Mouse (Mus musculus): ENCODE measurements at regions not wholly inside any gene's neighbourhood (a gene's known extent, or its start where the extent isn't known, plus 50 kb on each side); places are given as distances from the start of the nearest gene placed in this dataset.

DNA sequence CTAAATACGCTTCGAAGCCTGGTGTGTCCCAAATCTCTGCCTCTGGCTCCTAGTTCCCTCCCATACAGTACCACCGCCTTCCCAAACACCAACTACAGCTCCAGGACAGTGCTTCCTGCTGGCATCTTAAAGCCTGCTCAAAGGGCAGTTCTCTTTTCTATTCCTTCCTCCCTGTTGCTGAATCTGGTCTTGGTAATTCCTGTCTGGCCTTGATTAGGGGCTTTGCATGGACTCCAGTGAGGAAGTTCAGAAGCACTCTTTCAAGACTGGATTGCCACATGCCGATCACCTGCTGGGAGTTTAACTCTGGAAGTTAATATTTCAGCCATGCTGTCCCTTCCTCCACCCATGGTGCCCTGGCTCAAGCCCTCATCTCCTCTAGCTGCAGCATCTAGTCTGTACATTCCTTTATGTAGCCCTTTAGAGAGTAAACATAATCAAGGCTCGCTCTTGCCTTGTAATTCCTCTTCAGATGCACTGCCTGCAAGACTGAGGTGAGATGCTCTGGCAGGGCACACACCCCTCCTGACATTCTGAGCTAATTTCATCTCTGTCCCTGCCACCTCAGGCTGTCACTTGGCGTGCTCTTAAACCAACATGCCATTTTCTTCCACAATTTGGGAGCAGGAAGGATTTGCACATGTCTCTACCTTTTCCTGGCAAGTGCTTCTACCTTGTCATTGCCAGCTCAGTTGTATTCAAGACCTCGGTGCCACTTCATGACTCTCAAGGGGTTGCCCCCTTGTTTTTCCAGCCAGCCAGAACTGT lies 148.8 kb upstream of the Bcl6 start:
- DNase-seq: no peak

DNA sequence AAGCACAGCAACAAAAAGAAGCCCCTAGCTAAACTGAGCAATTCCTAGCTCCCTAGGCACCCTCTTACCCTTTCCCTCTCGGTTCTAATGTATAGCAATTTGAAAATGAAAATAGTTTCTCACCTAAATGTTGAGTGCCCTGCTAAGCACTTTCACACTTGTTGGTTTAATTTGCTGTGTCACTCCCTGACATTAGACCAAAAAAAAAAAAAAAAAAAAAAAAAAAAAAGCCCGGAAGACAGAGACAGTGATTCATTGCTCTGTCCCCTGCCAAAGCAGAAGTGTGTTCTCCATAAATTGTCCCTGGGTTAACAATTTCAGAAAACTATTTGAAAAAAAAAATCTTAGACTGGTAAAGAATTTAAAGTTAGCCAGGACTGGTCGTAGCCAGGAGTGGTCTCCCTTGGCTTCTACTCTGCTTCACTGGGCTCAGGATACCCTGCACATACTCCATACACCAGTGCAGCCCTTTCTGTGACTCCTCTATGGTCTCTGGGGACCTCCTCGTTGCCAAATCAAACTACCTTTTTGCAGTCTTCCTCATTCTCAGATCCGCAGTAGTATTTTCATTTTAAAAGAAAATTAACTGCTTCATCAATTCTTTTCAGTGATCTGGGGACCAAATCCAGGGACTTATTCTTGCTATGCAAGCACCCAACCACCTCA lies 148.0 kb upstream of the Bcl6 start:
- no peak for DNase-seq

DNA sequence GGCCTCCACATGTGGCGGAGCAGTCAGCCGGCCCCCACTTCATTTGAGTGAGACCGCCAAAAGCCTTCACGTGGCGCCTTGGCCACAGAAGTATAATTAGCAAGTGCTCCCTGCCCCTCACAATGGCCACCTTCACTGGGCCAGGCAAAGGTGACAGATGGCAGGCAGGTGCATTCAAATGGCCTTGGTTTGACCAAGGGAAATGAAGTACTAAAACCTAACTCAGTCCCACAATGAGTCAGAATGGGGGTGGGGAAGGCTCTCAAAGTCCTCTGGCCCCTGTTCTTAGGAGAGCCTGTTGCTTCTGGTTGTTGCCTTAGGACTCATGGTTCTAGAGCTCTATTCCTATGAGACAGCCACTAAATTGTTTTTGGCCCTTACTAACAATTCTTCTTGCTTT lies 147.2 kb upstream of the Bcl6 start:
- DNase-seq: no peak

DNA sequence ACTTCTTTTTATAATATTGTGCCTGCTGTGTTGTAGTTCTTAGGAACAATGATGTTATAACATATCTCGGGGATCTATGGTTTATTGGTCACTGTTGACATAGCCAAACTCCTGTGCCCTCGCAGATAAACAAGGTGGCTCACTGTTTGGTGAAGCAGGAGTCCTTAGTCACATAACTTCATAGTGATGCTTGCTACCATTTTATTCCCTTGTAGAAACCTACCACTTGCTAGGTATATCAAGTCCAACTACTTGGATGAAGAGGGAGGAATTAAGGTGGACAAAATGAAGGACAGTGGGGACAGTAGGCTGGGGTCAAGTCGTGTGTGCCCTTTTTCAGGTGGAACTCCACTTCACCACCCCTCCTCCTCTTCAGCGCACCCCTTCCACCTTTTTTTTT lies 146.7 kb upstream of the Bcl6 start:
- DNase-seq: no peak

DNA sequence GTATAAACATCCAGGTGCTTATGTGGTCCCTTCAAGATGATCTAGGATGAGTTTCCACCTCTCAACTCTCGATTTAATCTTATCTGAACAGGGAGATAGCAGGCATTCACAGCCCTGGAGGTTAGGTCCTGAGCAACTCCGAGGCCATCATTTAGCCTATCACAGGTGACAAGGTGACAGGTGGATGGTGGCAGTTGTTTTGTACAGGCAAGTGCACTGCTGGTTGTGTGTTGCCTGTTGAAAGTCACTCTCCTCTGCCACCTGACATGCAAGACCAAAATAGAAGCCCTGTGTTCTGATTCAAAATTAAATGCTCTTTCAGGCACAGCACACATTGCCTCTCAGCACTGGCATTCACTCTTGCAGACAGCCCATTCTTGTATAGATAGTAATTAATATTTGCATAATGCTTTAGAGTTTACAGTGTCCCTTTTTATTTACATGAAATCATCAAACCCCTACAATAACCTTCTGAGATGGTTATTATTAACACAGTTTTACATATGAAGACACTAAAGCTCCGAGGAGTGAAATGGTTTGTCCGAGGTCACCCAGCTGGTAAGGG lies 145.9 kb upstream of the Bcl6 start:
- DNase-seq: no peak

DNA sequence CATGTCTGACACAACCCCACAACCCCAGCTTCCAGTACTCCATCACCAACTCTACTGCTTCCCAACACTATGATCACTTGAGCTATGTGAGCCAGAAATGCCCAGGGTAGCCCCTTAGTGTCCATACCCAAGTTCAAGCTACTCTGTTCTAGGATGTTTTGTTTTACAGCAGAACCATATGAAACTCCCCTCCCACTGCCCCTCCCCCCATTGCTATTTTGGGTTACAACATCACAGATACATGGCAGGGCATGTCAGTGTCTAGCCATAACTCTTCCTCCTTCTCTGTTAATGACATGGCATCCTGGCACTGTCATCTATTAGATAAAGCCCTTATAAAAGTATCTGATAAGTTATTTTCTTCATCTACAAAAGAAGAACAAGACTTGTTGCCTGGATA lies 142.0 kb upstream of the Bcl6 start:
- DNase-seq: no peak

DNA sequence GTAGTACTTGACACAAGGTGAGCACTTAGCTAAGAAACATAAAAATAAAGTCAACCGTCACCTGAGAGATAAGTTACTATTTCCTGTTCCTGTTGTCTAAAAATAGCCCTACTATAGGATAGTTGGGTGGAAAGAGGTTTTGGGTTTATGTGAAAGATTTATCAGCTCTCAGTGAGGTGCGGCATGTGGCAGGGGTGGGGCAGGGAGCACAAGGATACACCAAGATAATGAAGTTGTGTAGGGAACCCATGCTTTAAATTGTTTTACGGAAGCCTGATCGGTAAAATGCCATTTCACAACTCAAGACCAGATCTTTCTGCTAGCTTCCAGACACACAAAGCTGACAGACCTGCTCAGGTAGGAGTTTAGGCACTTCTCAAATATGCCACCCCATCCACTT lies 141.0 kb upstream of the Bcl6 start:
- no peak for DNase-seq

DNA sequence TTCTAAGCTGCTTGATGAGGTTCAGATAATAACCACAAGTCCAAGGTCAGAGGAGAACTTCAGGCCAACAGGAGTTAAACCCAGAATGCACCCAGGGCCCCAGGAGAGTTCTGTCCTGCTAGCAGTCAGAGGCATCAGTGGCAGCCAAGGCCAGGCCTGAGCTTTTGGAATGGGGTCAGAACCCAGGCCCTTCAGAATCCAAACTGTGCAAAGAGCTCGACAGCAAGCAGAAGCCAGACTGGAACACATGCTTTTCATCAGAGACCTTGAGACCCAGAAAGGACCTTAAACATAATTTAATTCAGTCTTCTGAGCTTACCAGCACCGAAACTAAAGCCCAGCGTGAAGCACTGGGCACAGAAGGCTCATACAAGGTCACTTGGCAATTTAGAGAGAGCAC lies 139.9 kb upstream of the Bcl6 start:
- no peak for DNase-seq

DNA sequence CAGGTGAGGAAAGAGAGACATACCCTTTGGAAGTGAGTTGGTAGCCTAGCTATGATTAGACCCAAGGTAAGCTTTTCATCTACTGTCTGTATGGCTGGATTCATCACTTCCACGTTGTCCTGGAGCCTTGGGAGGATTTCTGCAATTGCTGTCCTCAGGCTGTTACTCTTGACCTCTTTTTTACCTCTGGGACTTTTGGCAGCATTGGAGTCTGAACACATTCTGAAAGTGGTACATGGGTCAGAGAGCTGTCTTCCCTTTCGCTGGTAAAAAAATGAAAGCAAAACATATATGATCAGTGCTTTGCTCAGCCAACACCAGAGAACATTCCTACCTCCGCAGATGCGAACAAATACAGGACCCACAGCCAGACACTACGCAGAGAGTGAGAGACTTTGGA lies 136.1 kb upstream of the Bcl6 start:
- DNase-seq: no peak

DNA sequence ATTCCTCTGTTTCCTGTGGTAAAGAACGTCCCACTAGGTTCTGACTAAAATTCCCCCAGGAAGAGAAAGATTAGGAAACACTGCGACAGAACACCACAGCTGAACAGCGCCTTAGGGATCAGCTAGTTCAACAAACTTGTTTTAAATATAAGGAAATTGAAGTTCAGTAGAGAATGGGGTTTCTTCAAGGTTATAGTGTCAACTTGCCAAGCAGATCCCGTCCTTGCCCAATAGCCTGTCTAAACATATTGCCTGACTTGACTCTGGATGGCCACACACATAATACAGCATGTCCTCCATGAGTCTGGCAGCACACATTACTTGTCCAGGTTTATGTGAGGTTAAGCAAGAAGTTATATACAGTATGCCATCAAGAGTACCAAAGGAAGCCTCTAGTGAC lies 135.4 kb upstream of the Bcl6 start:
- no peak for DNase-seq

DNA sequence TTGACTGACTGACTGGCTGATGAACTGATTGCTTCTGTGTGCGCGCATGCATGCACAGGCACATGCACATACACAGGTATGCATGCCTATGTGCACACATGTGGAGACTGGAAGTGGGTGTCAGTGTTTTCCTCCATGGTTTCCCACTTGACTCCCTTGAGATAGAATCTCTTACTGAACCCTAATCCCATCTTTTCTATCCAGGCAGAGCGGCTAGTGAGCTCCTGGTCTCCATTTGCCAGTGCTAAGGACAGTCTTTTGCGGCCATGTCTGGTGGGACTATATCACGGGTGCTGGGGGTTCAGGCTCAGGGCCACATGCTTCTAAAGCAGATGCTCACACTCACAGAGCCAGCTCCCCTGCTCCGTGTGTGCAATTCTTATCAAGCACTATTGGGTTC lies 133.0 kb upstream of the Bcl6 start:
- no peak for DNase-seq

DNA sequence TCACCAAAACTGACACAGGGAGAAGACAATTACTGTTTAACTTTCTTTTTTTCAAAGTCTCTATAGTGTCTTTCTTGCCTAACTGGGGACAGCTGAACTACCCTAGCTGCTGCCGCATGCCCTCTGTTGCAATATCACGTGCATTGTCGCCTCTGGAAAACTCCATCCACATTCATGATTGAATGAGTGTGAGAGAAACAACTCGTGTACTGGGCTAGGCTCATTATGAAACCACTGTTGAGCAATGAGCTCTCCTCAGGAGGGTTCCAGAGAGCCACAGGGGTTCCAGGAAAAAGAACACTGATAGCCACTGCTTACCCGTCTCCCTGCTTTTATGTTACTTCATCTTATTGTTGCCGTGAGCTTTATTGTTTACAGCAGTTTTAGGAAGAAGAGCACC lies 132.2 kb upstream of the Bcl6 start:
- no peak for DNase-seq

DNA sequence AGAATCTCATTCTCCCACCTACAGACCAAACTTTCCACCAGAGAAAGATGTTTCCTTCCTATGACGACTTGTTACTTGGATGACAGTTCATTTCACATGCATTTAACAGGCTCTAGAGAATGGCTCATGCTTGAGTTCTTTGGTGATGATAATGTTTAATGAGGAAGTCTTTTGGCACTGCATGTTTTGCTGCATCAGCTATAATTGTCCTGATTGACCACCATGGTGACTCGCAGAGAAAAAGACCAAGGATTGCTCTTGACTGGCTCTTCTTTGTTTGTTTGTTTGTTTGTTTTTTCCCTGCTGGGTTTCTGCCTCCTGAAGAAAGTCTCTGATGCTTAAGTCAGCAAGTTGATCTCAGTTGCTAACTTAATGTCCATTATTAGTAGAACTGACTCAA lies 129.8 kb upstream of the Bcl6 start:
- DNase-seq: no peak

DNA sequence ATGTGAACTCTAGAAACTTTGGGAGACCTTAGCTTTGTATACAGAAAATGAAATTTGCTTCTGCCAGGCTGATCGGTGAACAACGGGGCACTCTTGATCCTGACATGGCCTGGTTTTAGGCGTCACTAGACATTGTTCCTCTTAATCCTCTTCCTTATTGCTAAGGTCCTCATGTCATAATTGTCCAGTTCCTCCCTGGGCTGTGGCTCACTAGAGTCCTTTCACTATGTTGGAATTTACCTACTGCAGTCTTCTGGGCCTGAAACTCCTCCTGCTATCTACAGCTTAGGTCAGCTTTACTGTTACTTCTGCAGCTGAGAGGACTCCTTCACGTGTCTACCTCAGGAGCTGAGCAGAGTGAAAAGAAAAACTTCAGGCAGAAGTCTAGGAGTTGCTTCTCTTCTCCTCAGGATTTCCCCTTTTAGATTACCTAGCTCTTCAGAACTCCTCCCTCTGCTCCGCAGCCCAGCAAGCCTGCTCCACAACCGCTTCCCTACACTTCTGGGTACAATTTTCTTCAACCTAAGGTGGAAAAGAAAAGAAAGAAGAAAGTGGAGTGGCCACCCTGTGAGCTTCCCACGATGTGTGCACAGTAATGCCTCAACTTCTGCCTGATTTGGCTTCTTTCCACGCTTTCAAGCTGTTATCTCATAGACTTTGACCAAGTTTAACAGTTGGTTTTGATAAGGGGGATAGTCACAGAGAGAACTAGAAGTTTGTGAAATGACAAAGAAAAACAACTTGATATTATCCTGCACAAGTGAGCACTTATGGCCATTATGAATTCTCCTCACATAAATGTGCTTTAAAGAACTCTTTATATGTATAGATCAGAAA lies 114.4 kb upstream of the Bcl6 start:
- DNase-seq: no peak

DNA sequence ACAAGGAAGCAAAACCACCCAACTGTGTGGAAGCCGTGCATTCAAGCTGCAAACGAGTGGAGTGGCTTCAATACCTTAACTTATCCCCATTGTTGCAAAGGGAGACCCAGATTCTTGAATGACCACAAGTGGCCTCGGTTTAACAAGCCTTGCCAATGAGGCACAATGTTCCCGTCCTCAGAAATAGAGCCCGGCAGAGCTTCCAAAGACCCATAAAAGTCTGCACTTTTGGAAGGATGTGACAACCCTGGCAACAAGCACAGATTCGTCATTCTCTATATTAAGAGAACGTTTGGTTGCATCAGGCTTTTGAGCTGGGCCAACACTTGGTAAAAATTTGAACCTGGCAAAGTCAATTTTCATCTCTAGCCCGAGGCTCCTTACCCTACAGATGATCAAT lies 108.9 kb upstream of the Bcl6 start:
- DNase-seq: peak; percentile 3

DNA sequence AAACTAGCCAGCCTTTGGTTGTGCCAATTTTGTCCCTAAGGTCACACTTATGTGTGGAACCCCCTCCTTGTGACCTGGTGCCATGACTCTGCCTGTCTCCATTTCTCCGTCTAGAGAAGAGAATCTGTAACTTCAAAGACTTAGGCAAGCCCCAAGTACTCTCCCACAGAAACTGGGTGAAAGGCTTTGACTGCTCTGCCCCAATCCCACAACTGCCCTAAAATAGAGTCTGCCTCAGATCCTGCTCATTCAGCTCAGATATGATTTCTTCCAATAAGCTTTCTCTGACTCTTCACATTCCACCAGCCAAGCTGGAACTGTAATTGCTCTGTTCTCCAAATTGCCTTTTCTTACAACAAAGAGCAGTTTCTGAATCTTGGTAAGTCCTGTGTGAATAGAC lies 107.4 kb upstream of the Bcl6 start:
- DNase-seq: no peak

DNA sequence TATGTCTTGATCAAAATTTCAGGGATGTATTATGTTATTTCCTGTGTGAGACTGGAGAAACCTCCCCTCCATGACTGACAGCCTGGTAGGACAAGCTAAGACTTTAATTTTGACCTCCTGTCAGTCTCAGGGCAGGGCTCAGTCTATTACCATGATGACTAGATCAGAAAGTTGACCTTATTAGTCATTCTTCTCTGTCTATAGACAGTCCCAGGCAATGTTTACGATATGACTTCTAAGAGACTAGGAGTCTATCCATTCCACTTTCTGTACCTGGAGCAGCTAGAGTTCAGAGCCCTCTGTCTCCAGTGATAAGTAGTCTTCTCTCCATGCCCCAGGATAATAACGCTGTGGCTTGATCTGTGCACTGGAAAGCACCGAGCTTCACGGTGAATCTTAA lies 107.0 kb upstream of the Bcl6 start:
- no peak for DNase-seq

DNA sequence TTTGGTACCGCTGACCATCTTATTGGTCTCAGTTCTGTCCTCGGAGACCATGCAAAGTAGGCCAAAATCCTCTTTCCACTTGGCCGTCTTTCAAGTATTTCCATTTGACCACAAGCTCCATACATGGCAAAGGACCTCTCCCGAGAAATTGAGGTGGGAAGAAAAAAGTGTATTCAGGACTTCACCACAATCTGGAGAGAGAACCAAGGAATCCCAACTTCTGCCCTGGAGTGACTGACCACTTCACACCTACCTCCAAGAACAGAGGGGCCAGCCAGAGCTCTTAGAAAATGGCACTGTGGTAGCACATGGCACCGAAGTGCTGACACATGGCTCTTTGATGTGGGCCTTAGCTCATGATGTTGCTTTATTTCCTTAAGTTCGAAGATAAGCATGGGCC lies 105.9 kb upstream of the Bcl6 start:
- DNase-seq: no peak

DNA sequence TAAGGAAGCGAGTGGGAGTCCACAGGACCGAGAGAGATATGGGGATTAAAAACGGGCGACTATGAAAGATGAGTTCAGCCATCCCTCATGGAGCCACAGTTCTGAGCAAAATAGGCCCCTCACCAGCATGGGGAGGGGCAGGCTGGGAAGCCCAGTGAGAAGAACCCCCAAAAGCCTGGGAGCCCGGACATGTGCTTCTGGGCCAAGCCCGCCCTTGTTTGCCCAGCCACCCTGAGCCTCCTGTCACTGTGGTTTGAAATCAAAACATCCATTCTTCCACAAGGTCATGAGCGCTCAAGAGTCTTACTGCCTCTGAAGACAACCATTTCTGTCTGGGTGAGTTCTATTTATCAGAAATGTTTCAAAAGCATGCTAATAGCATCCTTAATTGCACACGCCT lies 105.0 kb upstream of the Bcl6 start:
- DNase-seq: no peak

DNA sequence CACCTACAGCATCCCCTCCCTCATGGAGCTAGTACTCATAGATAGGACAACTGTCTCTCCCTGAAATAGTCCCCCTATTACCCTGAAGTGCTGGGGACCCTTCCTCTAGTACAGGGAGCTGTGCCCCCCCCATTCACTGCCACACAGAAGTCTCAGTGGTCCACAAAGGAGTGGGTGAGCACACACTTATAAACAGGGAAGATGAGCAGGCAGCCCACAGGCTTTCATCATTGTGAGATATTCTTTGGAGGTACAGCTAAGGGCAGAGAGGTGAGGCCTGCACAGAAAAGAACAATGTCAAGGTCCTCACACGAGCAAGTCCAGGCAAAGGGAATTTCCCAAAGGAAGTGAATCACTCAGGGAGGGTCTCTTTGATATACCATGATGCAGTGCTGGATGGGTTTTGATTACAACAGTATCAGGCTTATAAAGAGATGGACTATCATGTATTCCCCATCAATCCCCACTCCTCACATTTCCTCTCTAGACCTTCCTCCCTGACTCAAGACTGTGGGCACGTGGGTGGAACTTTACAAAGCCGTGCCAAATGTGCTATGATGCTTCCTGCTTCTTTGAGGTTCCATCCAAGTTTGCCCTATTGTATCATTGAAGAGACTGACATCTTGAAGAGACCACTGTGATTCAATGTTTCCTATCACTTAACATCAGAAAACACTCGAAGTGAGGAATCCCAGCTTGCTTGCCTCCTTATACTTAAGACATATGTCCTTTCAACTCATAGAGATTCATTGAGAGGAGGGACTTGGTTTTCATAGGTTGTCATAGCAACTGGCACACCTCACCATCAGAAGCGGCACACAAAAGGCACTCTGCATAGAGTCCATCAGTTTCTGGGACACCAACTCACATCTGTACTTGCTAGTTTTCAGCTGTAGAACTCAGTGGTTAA lies 104.2 kb upstream of the Bcl6 start:
- no peak for DNase-seq

DNA sequence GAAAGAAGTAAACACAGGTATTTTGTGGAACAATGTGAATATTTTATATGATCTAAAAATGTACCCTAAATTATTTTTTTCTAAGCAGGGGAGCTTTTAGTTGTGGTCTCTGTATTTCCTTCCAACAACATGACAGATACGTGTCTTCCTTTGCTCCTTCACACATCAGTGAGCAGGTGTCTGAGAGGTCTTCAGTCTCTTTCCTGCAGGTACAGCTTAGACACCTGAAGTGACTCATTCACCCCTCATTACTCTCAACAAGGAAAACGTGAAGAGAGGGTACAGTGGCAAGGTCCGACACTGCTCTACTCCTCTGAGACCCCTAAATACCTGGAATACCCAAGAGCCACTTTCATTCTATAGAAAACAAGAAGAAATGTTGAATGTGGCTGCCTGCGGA lies 103.5 kb upstream of the Bcl6 start:
- DNase-seq: no peak

DNA sequence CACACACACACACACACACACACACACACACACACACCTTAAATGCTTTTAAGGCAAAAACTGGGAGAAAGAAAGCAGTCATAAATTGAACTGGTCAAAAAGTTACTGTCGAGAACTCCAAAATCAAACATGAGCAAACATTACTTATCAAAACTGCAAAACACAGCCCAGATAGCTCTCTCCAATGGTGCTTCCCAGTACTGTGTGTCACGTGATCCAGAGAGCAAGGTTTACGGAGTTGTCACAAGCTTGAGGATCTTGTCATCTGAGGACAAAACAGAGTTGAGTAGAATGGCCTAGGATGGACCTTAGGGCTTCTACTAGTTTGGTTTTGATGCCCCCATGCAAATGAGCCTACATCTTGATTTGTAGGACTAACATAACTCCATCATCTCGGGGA lies 102.3 kb upstream of the Bcl6 start:
- no peak for DNase-seq

Data from right cerebral cortex, adult 18-20 months (tissue).